Mouse (Mus musculus) lung, postnatal 0 days (tissue): ENCODE measurements around the gene Wdr35.

Experiments used
- CTCF ChIP-seq: IDR thresholded peaks from 2 replicates; pipeline ENCODE4 v1.5.1; 2016; ENCODE audit warnings: antibody characterized with exemption, mild to moderate bottlenecking
- EP300 ChIP-seq: IDR thresholded peaks from 2 replicates; pipeline ENCODE4 v1.6.1; 2016; ENCODE audit warnings: antibody characterized with exemption, mild to moderate bottlenecking, control low read depth

DNA sequence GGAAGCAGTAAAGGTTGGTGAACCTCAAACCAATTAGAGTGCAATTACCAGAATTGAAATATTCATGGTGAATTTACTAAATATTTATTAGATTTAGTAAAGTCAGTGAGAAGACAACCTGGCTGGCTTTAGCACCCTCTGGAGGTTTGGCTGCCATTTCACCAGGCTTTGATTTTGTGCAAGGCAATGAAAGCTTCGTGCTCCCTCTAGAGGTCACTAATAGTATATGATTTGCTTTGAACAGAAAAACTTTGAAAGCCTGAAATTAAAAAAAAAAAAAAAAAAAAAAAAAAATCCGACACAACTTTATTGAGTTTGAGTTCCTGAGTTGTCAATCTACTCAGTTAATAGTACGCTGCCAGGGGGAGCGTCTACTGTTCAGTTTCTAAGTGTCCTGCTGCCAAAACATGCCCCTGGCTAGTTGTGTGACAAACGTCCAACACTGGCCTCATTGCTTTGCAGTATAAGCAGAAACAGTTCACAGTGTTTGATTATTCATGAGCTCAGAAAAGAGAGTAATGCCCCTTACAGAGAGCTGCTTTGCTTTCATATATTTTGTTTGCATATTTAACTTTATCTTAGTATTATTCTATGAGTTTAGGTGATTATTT, 28.5 kb downstream of the Wdr35 start:
- TF ChIP-seq CTCF (peak; percentile 88), EP300 (no peak)
